Mouse (Mus musculus): ENCODE data around the gene Ksr2. TPM values are rescaled to one million over a fixed set of nuclear protein-coding genes. Genes with fewer than 3 reads are reported as not detected.

Ksr2 gene
- polyA plus RNA-seq, 1 experiment from 2014 or later: 8.0 TPM

DNA sequence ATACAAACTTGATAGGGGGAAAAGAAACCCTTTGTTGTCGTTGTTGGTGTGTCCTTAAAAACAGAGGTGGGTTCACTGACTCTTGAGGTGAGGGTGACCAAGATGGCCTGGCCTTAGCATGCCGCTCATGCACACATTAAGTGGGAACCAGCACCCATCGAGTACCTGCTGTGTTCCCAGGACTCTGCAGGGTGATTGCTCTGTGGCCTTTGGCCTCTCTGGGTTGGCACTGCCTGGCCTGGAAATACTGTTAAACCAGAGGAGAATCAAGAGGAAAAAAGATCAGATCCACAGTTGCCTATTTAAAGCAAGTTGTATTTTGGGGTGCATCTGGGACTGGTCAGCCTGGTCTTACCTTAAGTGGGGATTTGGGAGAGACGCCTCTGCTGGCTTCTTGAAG is 107.9 kb downstream of the Ksr2 start:
- WGBS: 92% methylated on average over 4 of the region's 4 CpGs
- no peak overlapping the region for H3K27ac ChIP-seq
- H3K9ac ChIP-seq: no peak overlapping the region
- no peaks in the 10 kb centered on the region for H3K36me3 ChIP-seq (replicated peaks; ENCODE audit: control insufficient read depth, insufficient read depth)
- no peaks in the 10 kb centered on the region for H3K9me3 ChIP-seq (ENCODE audit: control insufficient read depth, low read length)
- H3K4me3 ChIP-seq (replicated peaks; ENCODE audit: low read length): no peak overlapping the region
- H3K27me3 ChIP-seq (ENCODE audit: control insufficient read depth, insufficient read depth, low read length): no peaks in the 10 kb centered on the region
- DNase-seq (ENCODE audit: low spot score) (no peak), ATAC-seq (ENCODE audit: low FRiP score) (no peak)
- H3K4me2 ChIP-seq (replicated peaks): no peak overlapping the region
- H3K4me1 ChIP-seq (replicated peaks; ENCODE audit: control insufficient read depth, insufficient read depth, low read length): no peaks in the 10 kb centered on the region

DNA sequence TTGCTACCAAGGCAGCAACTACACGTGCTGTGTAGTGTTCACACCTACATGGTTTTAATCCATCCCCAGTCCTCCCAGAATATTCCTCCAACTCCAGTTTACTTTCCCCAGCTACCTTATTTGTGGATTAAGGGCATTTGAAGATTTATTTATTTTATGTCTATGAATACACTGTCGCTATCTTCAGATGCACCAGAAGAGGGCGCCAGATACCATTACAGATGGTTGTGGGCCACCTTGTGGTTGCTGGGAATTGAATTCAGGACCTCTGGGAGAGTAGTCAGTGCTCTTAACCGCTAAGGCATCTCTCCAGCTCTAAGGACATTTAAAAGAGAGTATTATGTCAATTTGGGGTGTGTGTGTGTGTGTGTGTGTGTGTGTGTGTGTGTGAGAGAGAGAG is 108.7 kb downstream of the Ksr2 start:
- ATAC-seq (ENCODE audit: low FRiP score) (no peak), DNase-seq (ENCODE audit: low spot score) (no peak)
- Histone ChIP-seq H3K27me3 (ENCODE audit: control insufficient read depth, insufficient read depth, low read length) (no peaks in the 10 kb centered on the region), H3K9me3 (ENCODE audit: control insufficient read depth, low read length) (no peaks in the 10 kb centered on the region), H3K4me1 (replicated peaks; ENCODE audit: control insufficient read depth, insufficient read depth, low read length) (no peaks in the 10 kb centered on the region), H3K36me3 (replicated peaks; ENCODE audit: control insufficient read depth, insufficient read depth) (no peaks in the 10 kb centered on the region), H3K27ac (no peak overlapping the region), H3K4me3 (replicated peaks; ENCODE audit: low read length) (no peak overlapping the region), H3K4me2 (replicated peaks) (no peak overlapping the region), H3K9ac (no peak overlapping the region)
- 70% methylated on average over 4 of the region's 4 CpGs for WGBS

- no peaks in the 10 kb centered on the region for H3K4me1 ChIP-seq (replicated peaks; ENCODE audit: control insufficient read depth, insufficient read depth, low read length)
- H3K9me3 ChIP-seq (ENCODE audit: control insufficient read depth, low read length): no peaks in the 10 kb centered on the region
- H3K36me3 ChIP-seq (replicated peaks; ENCODE audit: control insufficient read depth, insufficient read depth): no peaks in the 10 kb centered on the region
- H3K9ac ChIP-seq: no peak overlapping the region
- H3K4me2 ChIP-seq (replicated peaks): no peak overlapping the region
- ATAC-seq (ENCODE audit: low FRiP score) (no peak), DNase-seq (ENCODE audit: low spot score) (no peak)
- whole genome bisulfite sequencing: 65% methylated on average over 10 of the region's 10 CpGs
- H3K4me3 ChIP-seq (replicated peaks; ENCODE audit: low read length): no peak overlapping the region
- H3K27me3 ChIP-seq (ENCODE audit: control insufficient read depth, insufficient read depth, low read length): no peaks in the 10 kb centered on the region
- H3K27ac ChIP-seq: no peak overlapping the region
Observed at GRCm38 (mm10) chr5:117523010-117523409, 109.2 kb downstream of the Ksr2 start.

DNA sequence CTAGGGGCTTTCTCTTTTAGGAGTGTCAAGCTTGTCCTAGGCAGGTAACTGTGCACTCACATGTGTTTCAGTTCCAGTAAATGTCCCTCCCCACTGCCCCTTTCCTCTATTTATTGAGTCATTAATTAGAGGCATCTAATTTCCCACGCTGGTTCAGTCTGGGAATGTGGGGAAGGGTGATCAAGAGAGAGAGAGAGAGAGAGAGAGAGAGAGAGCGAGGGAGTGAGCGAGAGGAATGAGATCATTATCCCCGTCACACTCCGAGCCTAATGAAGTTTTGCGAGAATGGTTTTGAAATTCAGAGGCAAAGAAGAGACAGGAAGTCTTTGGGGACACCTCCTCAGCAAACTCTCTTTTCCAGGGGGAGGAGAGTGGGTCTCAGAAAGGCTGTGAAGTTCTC is 117.2 kb downstream of the Ksr2 start:
- H3K9me3 ChIP-seq (ENCODE audit: control insufficient read depth, low read length): no peaks in the 10 kb centered on the region
- no peak overlapping the region for H3K4me2 ChIP-seq (replicated peaks)
- 39% methylated on average over 6 of the region's 6 CpGs for WGBS
- no peak overlapping the region for H3K4me3 ChIP-seq (replicated peaks; ENCODE audit: low read length)
- ATAC-seq (ENCODE audit: low FRiP score) (no peak), DNase-seq (ENCODE audit: low spot score) (no peak)
- no peak overlapping the region for H3K9ac ChIP-seq
- H3K27me3 ChIP-seq (ENCODE audit: control insufficient read depth, insufficient read depth, low read length): no peaks in the 10 kb centered on the region
- H3K4me1 ChIP-seq (replicated peaks; ENCODE audit: control insufficient read depth, insufficient read depth, low read length): peaks cover 17% of the 10 kb centered on the region; the same call in 1 of the 2 replicates
- no peak overlapping the region for H3K27ac ChIP-seq
- H3K36me3 ChIP-seq (replicated peaks; ENCODE audit: control insufficient read depth, insufficient read depth): no peaks in the 10 kb centered on the region

- Histone ChIP-seq H3K27ac (no peak overlapping the region), H3K9ac (no peak overlapping the region), H3K9me3 (ENCODE audit: control insufficient read depth, low read length) (peaks cover 5% of the 10 kb centered on the region; the same call in 1 of the 2 replicates), H3K27me3 (ENCODE audit: control insufficient read depth, insufficient read depth, low read length) (no peaks in the 10 kb centered on the region), H3K4me2 (replicated peaks) (no peak overlapping the region), H3K4me3 (replicated peaks; ENCODE audit: low read length) (no peak overlapping the region), H3K4me1 (replicated peaks; ENCODE audit: control insufficient read depth, insufficient read depth, low read length) (peaks cover 16% of the 10 kb centered on the region), H3K36me3 (replicated peaks; ENCODE audit: control insufficient read depth, insufficient read depth) (0 out of 2 replicates have a peak, but pooled peaks cover 8% of the 10 kb centered on the region)
- ATAC-seq (ENCODE audit: low FRiP score) (no peak), DNase-seq (ENCODE audit: low spot score) (no peak)
- 78% methylated on average over 3 of the region's 3 CpGs for WGBS
Observed at GRCm38 (mm10) chr5:117539221-117539620, 125.4 kb downstream of the Ksr2 start.

- DNase-seq (ENCODE audit: low spot score) (no peak), ATAC-seq (ENCODE audit: low FRiP score) (no peak)
- WGBS: 30% methylated on average over 8 of the region's 8 CpGs
Observed at GRCm38 (mm10) chr5:117541654-117542053, 127.9 kb downstream of the Ksr2 start.

DNA sequence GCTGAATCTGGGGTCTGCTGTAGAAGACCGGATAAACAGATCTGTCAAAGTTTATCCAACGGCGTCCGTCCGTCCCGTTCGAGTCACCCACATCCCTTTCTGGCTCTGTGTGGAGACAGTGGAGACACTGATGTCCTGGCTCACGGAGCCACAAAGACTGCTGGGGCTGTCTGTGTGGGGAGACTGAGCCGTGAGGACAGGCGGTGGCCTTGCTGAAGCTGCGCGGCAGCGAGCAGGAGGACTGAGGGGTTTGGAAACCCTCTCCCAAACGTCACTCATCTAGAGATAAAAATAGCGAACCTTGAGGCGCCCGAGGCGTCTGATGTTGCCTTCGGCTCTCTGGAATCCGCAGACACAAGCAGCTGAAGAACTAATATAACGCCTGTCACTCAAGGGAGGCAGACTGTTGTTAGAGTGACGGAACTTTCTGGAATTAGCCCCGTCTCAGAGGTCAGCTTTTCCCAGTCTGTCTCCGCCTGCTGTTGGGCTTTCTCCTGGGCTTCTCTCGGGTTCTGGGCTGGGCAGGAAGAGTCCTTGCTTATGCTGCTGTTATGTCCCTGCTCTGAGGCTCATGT is 133.0 kb downstream of the Ksr2 start:
- H3K27me3 ChIP-seq (ENCODE audit: control insufficient read depth, insufficient read depth, low read length): no peaks in the 10 kb centered on the region
- no peak overlapping the region for H3K27ac ChIP-seq
- peaks cover 9% of the 10 kb centered on the region; the same call in 1 of the 2 replicates for H3K9me3 ChIP-seq (ENCODE audit: control insufficient read depth, low read length)
- no peak overlapping the region for H3K4me2 ChIP-seq (replicated peaks)
- no peak for ATAC-seq (ENCODE audit: low FRiP score)
- 0 out of 2 replicates have a peak, but pooled peaks cover 8% of the 10 kb centered on the region for H3K36me3 ChIP-seq (replicated peaks; ENCODE audit: control insufficient read depth, insufficient read depth)
- H3K9ac ChIP-seq: no peak overlapping the region
- no peak overlapping the region for H3K4me3 ChIP-seq (replicated peaks; ENCODE audit: low read length)
- 73% methylated on average over 25 of the region's 25 CpGs for WGBS
- no peak for DNase-seq (ENCODE audit: low spot score)
- 0 out of 2 replicates have a peak, but pooled peaks cover 1% of the 10 kb centered on the region for H3K4me1 ChIP-seq (replicated peaks; ENCODE audit: control insufficient read depth, insufficient read depth, low read length)

More at GRCm38 (mm10) chr5:117541654-117542053, 127.9 kb downstream of the Ksr2 start:
- no peak overlapping the region for H3K4me2 ChIP-seq (replicated peaks)
- 0 out of 2 replicates have a peak, but pooled peaks cover 8% of the 10 kb centered on the region for H3K36me3 ChIP-seq (replicated peaks; ENCODE audit: control insufficient read depth, insufficient read depth)
- H3K9me3 ChIP-seq (ENCODE audit: control insufficient read depth, low read length): peaks cover 5% of the 10 kb centered on the region; the same call in 1 of the 2 replicates
- no peak overlapping the region for H3K9ac ChIP-seq
- no peak overlapping the region for H3K27ac ChIP-seq
- H3K4me3 ChIP-seq (replicated peaks; ENCODE audit: low read length): no peak overlapping the region
- H3K4me1 ChIP-seq (replicated peaks; ENCODE audit: control insufficient read depth, insufficient read depth, low read length): peaks cover 10% of the 10 kb centered on the region; the same call in 1 of the 2 replicates
- no peaks in the 10 kb centered on the region for H3K27me3 ChIP-seq (ENCODE audit: control insufficient read depth, insufficient read depth, low read length)

DNA sequence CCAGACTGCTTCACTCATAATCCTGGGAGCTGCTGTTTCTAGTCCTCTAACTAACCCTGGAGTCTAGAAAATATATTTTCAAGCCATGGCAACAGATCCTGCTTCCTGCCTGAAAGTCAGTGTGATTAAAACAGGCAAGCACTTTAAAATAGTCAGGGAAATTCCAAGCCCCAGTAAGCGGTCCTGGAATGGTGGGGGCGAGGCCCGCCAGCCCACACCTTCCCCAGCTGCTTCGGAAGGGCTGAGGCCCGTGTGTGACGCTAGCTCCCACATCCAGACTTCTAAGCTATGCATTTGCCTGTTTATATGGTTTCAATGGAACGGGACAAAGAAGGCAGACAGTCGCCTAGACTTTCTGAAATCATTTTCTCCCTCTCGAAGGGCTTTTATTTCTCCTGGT is 137.2 kb downstream of the Ksr2 start:
- Histone ChIP-seq H3K4me3 (replicated peaks; ENCODE audit: low read length) (no peak overlapping the region), H3K36me3 (replicated peaks; ENCODE audit: control insufficient read depth, insufficient read depth) (no peaks in the 10 kb centered on the region), H3K9me3 (ENCODE audit: control insufficient read depth, low read length) (peaks cover 4% of the 10 kb centered on the region; the same call in 1 of the 2 replicates), H3K27ac (peak overlapping the region; percentile 15; the same call in 1 of the 2 replicates), H3K4me2 (replicated peaks) (no peak overlapping the region), H3K4me1 (replicated peaks; ENCODE audit: control insufficient read depth, insufficient read depth, low read length) (no peaks in the 10 kb centered on the region), H3K9ac (no peak overlapping the region), H3K27me3 (ENCODE audit: control insufficient read depth, insufficient read depth, low read length) (no peaks in the 10 kb centered on the region)
- ATAC-seq (ENCODE audit: low FRiP score) (no peak), DNase-seq (ENCODE audit: low spot score) (no peak)
- 53% methylated on average over 9 of the region's 9 CpGs for WGBS

GRCm38 (mm10) chr5:117552096-117552495 is 138.3 kb downstream of the Ksr2 start:
- no peak overlapping the region for H3K4me3 ChIP-seq (replicated peaks; ENCODE audit: low read length)
- H3K27ac ChIP-seq: peak overlapping the region; percentile 32; the same call in 1 of the 2 replicates
- WGBS: 96% methylated on average over 8 of the region's 8 CpGs
- peaks cover 4% of the 10 kb centered on the region; the same call in 1 of the 2 replicates for H3K9me3 ChIP-seq (ENCODE audit: control insufficient read depth, low read length)
- ATAC-seq (ENCODE audit: low FRiP score) (no peak), DNase-seq (ENCODE audit: low spot score) (no peak)
- H3K36me3 ChIP-seq (replicated peaks; ENCODE audit: control insufficient read depth, insufficient read depth): no peaks in the 10 kb centered on the region
- H3K4me2 ChIP-seq (replicated peaks): no peak overlapping the region
- H3K4me1 ChIP-seq (replicated peaks; ENCODE audit: control insufficient read depth, insufficient read depth, low read length): no peaks in the 10 kb centered on the region
- H3K9ac ChIP-seq: no peak overlapping the region
- H3K27me3 ChIP-seq (ENCODE audit: control insufficient read depth, insufficient read depth, low read length): no peaks in the 10 kb centered on the region
